8 mouse cellular contexts compared by ENCODE assay signal in genomic region chr13:24603591-24604009, GRCm38 (mm10). TPM values are rescaled to one million over a fixed set of nuclear protein-coding genes. Genes with fewer than 3 reads are reported as not detected.
DNase-seq lines count a peak whose midpoint lies in the region; ATAC-seq and TF ChIP-seq lines count a peak whose summit lies in the region.

No protein-coding gene starts in this region.

- peak; percentile 64 for ATAC-seq in intestine, embryonic 16.5 days
- peak; percentile 65 for ATAC-seq in lung, embryonic 14.5 days (ENCODE audit: insufficient read depth)

- peak; percentile 16; the same call in 1 of the 2 replicates for TF ChIP-seq CTCF in lung, embryonic 14.5 days (IDR thresholded peaks at IDR 0.05; ENCODE audit: low read depth)

- H3K9ac ChIP-seq in intestine, embryonic 16.5 days (ENCODE audit: low read depth, low read length), result no peak overlapping the region
- H3K9ac ChIP-seq in lung, embryonic 14.5 days, result no peak overlapping the region

- H3K4me2 ChIP-seq in intestine, embryonic 16.5 days (ENCODE audit: low read depth, low read length), result peak overlapping the region; percentile 18; the same call in 1 of the 2 replicates
- peak overlapping the region; percentile 46 for H3K4me2 ChIP-seq in lung, embryonic 14.5 days

- H3K9me3 ChIP-seq in intestine, embryonic 16.5 days (ENCODE audit: control insufficient read depth, low read length), result no peaks in the 10 kb centered on the region
- H3K9me3 ChIP-seq in lung, embryonic 14.5 days (ENCODE audit: low read depth, low read length), result no peaks in the 10 kb centered on the region

- H3K4me1 ChIP-seq in intestine, embryonic 16.5 days (ENCODE audit: control insufficient read depth, insufficient read depth, low read length), result peaks cover 14% of the 10 kb centered on the region; the same call in 1 of the 2 replicates
- H3K4me1 ChIP-seq in lung, embryonic 14.5 days (ENCODE audit: insufficient read depth), result peaks cover 19% of the 10 kb centered on the region

- WGBS in intestine, embryonic 16.5 days, result 28% methylated on average over 11 of the region's 11 CpGs
- 8% methylated on average over 11 of the region's 11 CpGs for WGBS in lung, embryonic 14.5 days

- no peaks in the 10 kb centered on the region for H3K36me3 ChIP-seq in intestine, embryonic 16.5 days (ENCODE audit: control insufficient read depth, insufficient read depth, low read length)
- H3K36me3 ChIP-seq in lung, embryonic 14.5 days (ENCODE audit: insufficient read depth), result no peaks in the 10 kb centered on the region

- H3K27ac ChIP-seq in intestine, embryonic 16.5 days (ENCODE audit: low read length), result peak overlapping the region; percentile 36; the same call in 1 of the 2 replicates
- H3K27ac ChIP-seq in lung, embryonic 14.5 days (ENCODE audit: low read depth), result peak overlapping the region; percentile 78

- no peak overlapping the region for H3K4me3 ChIP-seq in intestine, embryonic 16.5 days (ENCODE audit: low read length)
- no peak overlapping the region for H3K4me3 ChIP-seq in lung, embryonic 14.5 days (ENCODE audit: low read depth, low read length)

- no peaks in the 10 kb centered on the region for H3K27me3 ChIP-seq in intestine, embryonic 16.5 days (replicated peaks; ENCODE audit: control insufficient read depth, insufficient read depth, low read length)
- H3K27me3 ChIP-seq in lung, embryonic 14.5 days (ENCODE audit: insufficient read depth, low read length), result no peaks in the 10 kb centered on the region

- DNase-seq in adrenal gland, postnatal 10 days, result peak; percentile 27
- no peak for DNase-seq in adrenal gland, postnatal 4 days (ENCODE audit: low spot score in 2 of 2)
- DNase-seq in thymus, postnatal 0 days (ENCODE audit: low spot score), result peak; percentile 25
- DNase-seq in thymus, postnatal 25 days, result no peak
- peak; percentile 79 for DNase-seq in lung, embryonic 14.5 days
- peak; percentile 32 to 47 for DNase-seq in thymus, postnatal 36 days
- DNase-seq in MN1 (ENCODE audit: low spot score), result no peak

RNA-seq across cellular contexts. Expression of gene Ripor2, which starts 21.6 kb away (rescaled TPM):
- 10 to 100 TPM in 1 of 2 experiments, 1 to 10 TPM in 1; 7.5 to 10.9 TPM for total RNA-seq in adrenal gland, postnatal 10 days (2021)
- total RNA-seq in adrenal gland, postnatal 4 days (2021), result 1 to 10 TPM; 9.1 to 9.7 TPM
- 16.3 and 18.6 TPM in 2 replicates for polyA plus RNA-seq in thymus, postnatal 0 days (2015; fragmentation: Nextera tagmentation; extraction: Ambion mirVana)
- 1.5 and 1.7 TPM in 2 replicates for polyA plus RNA-seq in intestine, embryonic 16.5 days (2015; fragmentation: Nextera tagmentation; extraction: Ambion mirVana)
- 5.1 and 5.6 TPM in 2 replicates for polyA plus RNA-seq in lung, embryonic 14.5 days (2014; fragmentation: Nextera tagmentation; extraction: Ambion mirVana)

Comparison
In these comparisons a context has a peak if more than half of its experiments do, and no peak if none do; other contexts are left out.
1. DNase-seq: peak in adrenal gland, postnatal 10 days (single experiment), thymus, postnatal 0 days (single experiment), lung, embryonic 14.5 days (single experiment) and thymus, postnatal 36 days (2 of 2); none in adrenal gland, postnatal 4 days (0 of 2), thymus, postnatal 25 days (single experiment) and MN1 (single experiment).